Mouse (Mus musculus): ENCODE data around the gene Oxgr1. TPM values are rescaled to one million over a fixed set of nuclear protein-coding genes. Genes with fewer than 3 reads are reported as not detected.

Oxgr1 gene
- total RNA-seq (2014; rRNA removed) = 0.22 and 0.68 TPM in 2 replicates
- 0.05 TPM in 1 of 2 replicates, not detected in the other for polyA plus RNA-seq (2015; fragmentation: Nextera tagmentation; extraction: Ambion mirVana)

DNA sequence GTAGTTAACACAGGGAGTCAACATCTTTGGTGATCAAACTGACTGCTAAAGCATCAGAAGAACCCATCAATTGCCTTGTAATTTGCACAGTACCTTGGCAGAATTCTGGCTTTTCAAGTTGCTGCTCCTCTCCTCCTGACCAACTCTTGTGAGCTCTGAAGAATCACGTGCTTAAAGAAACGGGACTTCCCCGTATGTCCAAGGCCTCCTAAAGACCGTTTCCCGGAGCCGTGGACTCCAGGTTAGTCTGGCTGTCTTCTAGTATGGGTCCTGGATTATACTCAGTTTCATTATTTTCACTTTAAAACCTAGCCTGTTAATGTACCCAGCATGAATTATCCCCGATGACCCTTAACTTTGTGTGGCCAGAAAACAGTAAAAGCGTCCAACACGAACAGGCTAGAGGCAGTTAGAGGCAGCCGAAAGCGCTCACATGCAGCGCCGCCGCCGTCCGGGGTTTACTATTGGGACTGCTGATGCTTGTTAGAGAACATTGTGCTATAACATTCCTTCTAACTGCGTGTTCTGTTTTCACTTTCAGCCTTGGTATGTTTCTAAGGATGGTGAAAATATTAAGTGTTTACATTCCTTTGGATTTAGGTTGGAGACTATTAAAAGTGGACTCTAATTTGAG lies at the start of gene Oxgr1:
Oxgr1 (minus strand) TSS at position 249 of the 634 bp plus-strand sequence.
- no peak for TF ChIP-seq CTCF (IDR thresholded peaks at IDR 0.05; ENCODE audit: low read depth)
- no peak within 1 kb of the TSS for H3K9ac ChIP-seq (replicated peaks; ENCODE audit: low read length)
- no peak for DNase-seq (ENCODE audit: low spot score)
- H3K4me3 ChIP-seq (ENCODE audit: low read length) = no peak within 1 kb of the TSS
- no peak within 1 kb of the TSS for H3K27ac ChIP-seq
- no peak within 1 kb of the TSS for H3K4me2 ChIP-seq (ENCODE audit: low read depth, low read length)
- no peaks in the 10 kb centered on the region for H3K9me3 ChIP-seq (ENCODE audit: low read length)
- WGBS = 93% methylated on average over 17 of the region's 17 CpGs
- H3K4me1 ChIP-seq (ENCODE audit: insufficient read depth, low read length) = no peaks in the 10 kb centered on the region
- no peaks in the 10 kb centered on the region for H3K36me3 ChIP-seq (ENCODE audit: insufficient read depth, low read length)
- H3K27me3 ChIP-seq (ENCODE audit: insufficient read depth, low read length) = no peaks in the 10 kb centered on the region
- no peak for ATAC-seq

DNA sequence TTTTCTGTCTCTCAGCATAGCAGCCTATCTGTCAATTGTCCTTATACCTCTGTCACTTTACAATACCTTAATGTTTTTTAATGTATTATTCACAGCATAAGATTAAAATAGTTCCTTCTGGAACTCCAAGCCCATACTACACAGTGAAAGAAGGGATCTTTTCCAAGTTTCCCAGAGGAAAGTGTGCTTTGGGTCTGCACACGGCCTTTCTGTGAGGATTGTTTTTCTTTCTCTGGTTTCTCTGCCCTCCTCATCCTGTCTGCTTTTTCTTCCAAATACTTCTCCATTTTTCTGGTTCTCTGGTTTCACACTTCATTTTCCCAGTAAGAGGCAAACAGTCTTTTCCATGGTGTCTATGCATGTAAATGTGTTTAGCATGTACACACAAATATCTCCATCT lies 48.2 kb upstream of the Oxgr1 start:
- Histone ChIP-seq H3K9me3 (ENCODE audit: low read length) (no peaks in the 10 kb centered on the region), H3K9ac (replicated peaks; ENCODE audit: low read length) (no peak overlapping the region), H3K27me3 (ENCODE audit: insufficient read depth, low read length) (no peaks in the 10 kb centered on the region), H3K4me2 (ENCODE audit: low read depth, low read length) (no peak overlapping the region), H3K36me3 (ENCODE audit: insufficient read depth, low read length) (no peaks in the 10 kb centered on the region), H3K4me3 (ENCODE audit: low read length) (no peak overlapping the region), H3K4me1 (ENCODE audit: insufficient read depth, low read length) (no peaks in the 10 kb centered on the region), H3K27ac (no peak overlapping the region)
- WGBS = 79% methylated on average over 1 of the region's 1 CpGs
- TF ChIP-seq CTCF (IDR thresholded peaks at IDR 0.05; ENCODE audit: low read depth) = no peak
- ATAC-seq (no peak), DNase-seq (ENCODE audit: low spot score) (no peak)

- 82% methylated on average over 14 of the region's 14 CpGs for WGBS
- DNase-seq (ENCODE audit: low spot score) (no peak), ATAC-seq (no peak)
- Histone ChIP-seq H3K27ac (no peak overlapping the region), H3K27me3 (ENCODE audit: insufficient read depth, low read length) (no peaks in the 10 kb centered on the region), H3K9me3 (ENCODE audit: low read length) (no peaks in the 10 kb centered on the region), H3K36me3 (ENCODE audit: insufficient read depth, low read length) (no peaks in the 10 kb centered on the region), H3K4me1 (ENCODE audit: insufficient read depth, low read length) (no peaks in the 10 kb centered on the region), H3K4me3 (ENCODE audit: low read length) (no peak overlapping the region), H3K9ac (replicated peaks; ENCODE audit: low read length) (no peak overlapping the region), H3K4me2 (ENCODE audit: low read depth, low read length) (no peak overlapping the region)
- no peak for TF ChIP-seq CTCF (IDR thresholded peaks at IDR 0.05; ENCODE audit: low read depth)
These were observed 47.6 kb upstream of the Oxgr1 start for GRCm38 (mm10) chr14:120089649-120090360.

DNA sequence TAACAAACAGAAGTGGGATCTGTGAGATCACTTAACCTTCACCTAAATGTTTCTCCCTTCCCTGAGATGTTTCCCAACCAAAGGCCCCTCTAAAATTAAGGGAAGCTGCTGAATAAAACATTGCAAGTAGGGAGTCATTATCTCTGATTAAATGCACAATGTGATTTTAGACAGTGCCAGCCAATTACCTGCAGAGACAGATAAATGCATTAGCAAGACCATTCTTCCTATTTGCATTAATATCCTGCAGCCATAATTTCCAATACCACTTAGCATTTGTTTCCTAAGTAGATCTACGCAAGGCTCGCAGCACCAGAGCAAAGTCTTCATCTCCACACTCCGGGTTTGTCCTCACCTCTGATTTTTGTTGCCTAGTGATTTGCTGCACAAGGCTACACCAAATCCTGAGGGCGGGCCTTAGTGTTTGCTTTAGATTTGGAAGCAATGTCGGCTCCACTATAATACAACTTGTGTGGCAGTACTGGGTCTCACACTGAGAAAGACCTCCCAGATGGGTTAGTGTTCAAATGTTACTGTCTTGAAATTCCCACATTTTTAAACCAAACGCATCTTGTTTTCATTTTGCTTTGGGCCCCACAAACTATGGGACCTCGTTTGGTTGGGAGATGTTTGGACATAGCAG lies 46.9 kb upstream of the Oxgr1 start:
- no peak overlapping the region for H3K27ac ChIP-seq
- DNase-seq (ENCODE audit: low spot score) = no peak
- H3K9me3 ChIP-seq (ENCODE audit: low read length) = no peaks in the 10 kb centered on the region
- H3K4me2 ChIP-seq (ENCODE audit: low read depth, low read length) = no peak overlapping the region
- TF ChIP-seq CTCF (IDR thresholded peaks at IDR 0.05; ENCODE audit: low read depth) = no peak
- H3K9ac ChIP-seq (replicated peaks; ENCODE audit: low read length) = no peak overlapping the region
- H3K36me3 ChIP-seq (ENCODE audit: insufficient read depth, low read length) = no peaks in the 10 kb centered on the region
- 74% methylated on average over 7 of the region's 7 CpGs for WGBS
- no peak overlapping the region for H3K4me3 ChIP-seq (ENCODE audit: low read length)
- H3K4me1 ChIP-seq (ENCODE audit: insufficient read depth, low read length) = no peaks in the 10 kb centered on the region
- H3K27me3 ChIP-seq (ENCODE audit: insufficient read depth, low read length) = no peaks in the 10 kb centered on the region
- ATAC-seq = no peak

GRCm38 (mm10) chr14:120084084-120084667 lies 41.9 kb upstream of the Oxgr1 start:
- Histone ChIP-seq H3K27me3 (ENCODE audit: insufficient read depth, low read length) (no peaks in the 10 kb centered on the region), H3K36me3 (ENCODE audit: insufficient read depth, low read length) (no peaks in the 10 kb centered on the region), H3K4me1 (ENCODE audit: insufficient read depth, low read length) (no peaks in the 10 kb centered on the region), H3K27ac (no peak overlapping the region), H3K9ac (replicated peaks; ENCODE audit: low read length) (no peak overlapping the region), H3K4me2 (ENCODE audit: low read depth, low read length) (no peak overlapping the region), H3K4me3 (ENCODE audit: low read length) (no peak overlapping the region), H3K9me3 (ENCODE audit: low read length) (no peaks in the 10 kb centered on the region)
- peak; percentile 40 for DNase-seq (ENCODE audit: low spot score)
- 0 out of 2 replicates have a peak, but pooled peaks have one; percentile 27 for ATAC-seq
- WGBS = 75% methylated on average over 9 of the region's 9 CpGs
- TF ChIP-seq CTCF (IDR thresholded peaks at IDR 0.05; ENCODE audit: low read depth) = no peak

DNA sequence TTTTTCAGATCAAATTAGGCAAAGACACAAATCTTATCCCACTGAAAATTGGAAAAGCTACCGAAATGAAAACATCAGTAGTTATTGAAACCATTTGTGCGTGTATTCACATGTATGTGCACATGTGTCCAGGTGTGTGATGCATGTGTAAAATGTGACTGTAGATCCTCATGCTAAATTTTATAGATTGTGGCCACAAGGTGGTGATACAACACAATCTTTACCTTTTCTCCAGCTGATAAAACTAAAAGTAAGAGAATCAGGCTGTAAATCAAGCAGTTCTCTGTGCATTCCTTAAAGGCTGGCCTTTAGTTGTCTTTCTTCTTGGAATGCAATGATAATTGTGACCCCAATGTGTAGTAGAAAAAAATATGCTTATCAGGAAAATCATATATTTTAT lies 34.0 kb upstream of the Oxgr1 start:
- Histone ChIP-seq H3K9ac (replicated peaks; ENCODE audit: low read length) (no peak overlapping the region), H3K36me3 (ENCODE audit: insufficient read depth, low read length) (no peaks in the 10 kb centered on the region), H3K4me2 (ENCODE audit: low read depth, low read length) (no peak overlapping the region), H3K4me3 (ENCODE audit: low read length) (no peak overlapping the region), H3K4me1 (ENCODE audit: insufficient read depth, low read length) (no peaks in the 10 kb centered on the region), H3K27ac (no peak overlapping the region), H3K9me3 (ENCODE audit: low read length) (no peaks in the 10 kb centered on the region), H3K27me3 (ENCODE audit: insufficient read depth, low read length) (no peaks in the 10 kb centered on the region)
- peak; percentile 79 for DNase-seq (ENCODE audit: low spot score)
- peak; percentile 77 for TF ChIP-seq CTCF (IDR thresholded peaks at IDR 0.05; ENCODE audit: low read depth)
- ATAC-seq = 0 out of 2 replicates have a peak, but pooled peaks have one; percentile 55
- WGBS = 60% methylated on average over 2 of the region's 2 CpGs

All from hindbrain, postnatal 0 days (tissue).